Mouse (Mus musculus) gastrocnemius, adult 18-20 months (tissue): Measurements from ENCODE around the gene Ctsa. TPM values are rescaled to one million over a fixed set of nuclear protein-coding genes. Genes with fewer than 3 reads are reported as not detected.

Experiments
- DNase-seq: peaks from one replicate; pipeline ENCODE4 v3.0.0; 2021; ENCODE audit warnings: low spot score
- total RNA-seq, 2 experiments: library from RNA; stranded (reverse); gene quantifications; 2 replicates each; pipeline ENCODE4 v1.2.3; 2021

The Ctsa gene
- total RNA-seq, 2 experiments from 2014 or later, result 51.3 to 55.9 TPM

DNA sequence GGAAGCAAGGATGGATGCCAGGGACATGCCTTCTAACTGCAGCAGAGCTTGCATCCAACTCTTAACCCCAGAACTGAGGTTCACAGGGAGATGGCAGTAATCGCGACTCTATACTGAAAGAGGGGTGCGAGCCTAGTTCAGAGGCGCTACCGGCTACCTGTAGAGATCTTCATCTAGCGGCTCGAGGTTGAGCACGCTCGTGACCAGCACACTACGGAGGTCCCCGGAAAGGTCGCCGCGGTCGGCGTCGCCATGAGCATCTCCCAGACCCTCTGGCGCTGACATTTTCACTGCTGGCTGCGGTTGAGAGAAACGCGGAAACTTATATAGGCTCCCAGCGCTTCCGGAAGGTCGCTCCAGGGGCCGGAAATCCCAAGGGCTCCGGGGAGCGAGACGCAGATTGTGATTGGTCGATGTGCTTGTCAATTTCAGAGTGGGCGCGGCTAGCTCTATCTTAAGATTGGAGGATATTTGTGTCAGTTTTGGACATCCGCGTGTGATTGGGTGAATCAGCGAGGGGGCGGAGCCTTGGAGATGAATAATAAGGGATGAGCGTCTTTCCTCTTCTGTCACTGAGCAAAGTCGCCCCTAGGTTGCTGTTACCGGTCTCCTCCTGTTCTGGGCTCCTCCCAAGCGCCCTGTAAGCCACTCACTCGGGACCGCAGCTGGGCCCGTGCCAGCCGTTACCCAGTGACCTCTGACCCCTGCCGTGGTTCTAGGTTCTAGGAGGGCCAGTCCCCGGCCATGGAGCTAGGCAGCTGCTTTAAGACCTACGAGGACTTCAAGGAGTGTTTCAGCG, 27.9 kb upstream of the Ctsa start, which contains the start of the genes Acot8 and Zswim3:
TSS of gene Acot8 (minus strand) at position 350 of the 799 bp plus-strand sequence.
TSS of gene Zswim3 (plus strand) at position 566 of the 799 bp plus-strand sequence.
- DNase-seq, result peak; percentile 99

DNA sequence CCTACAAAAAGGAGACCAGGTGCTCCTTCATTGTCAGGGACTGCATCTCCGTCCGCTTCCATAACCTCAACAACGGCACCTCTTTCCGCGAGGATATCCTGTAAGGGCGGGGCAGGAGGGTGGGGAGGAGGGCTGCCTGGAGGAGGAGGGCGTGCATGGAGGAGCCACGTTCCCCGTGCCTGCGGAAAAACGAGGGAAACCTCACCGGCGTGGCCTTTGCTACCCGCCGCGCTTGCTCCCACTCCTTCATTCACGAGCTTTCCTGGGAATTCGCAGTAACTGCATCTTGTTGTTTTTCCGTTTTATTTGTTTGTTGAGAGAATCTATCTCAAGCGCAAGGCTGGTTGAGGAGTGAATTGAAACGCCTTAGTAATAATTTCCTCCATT, 27.3 kb upstream of the Ctsa start:
- DNase-seq, result no peak

DNA sequence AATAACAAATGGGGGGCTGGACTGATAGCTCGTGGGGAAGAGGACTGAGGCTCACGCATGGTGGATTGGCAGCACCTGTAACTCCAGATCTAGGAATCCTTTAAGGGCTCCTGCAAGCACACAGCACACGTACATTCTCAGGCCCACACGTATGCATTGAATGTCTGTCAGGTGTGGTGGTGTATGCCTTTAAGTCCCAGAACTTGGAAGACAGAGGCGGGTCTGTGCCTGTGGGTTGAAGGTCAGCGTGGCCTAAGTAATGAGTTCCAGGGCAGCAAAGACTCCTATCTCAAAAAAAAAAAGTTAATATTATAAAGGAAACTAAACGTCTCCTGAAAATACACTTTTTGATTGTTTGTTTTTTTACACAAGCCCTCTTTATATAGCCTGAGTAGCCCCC, 26.1 kb upstream of the Ctsa start:
- DNase-seq, result no peak

DNA sequence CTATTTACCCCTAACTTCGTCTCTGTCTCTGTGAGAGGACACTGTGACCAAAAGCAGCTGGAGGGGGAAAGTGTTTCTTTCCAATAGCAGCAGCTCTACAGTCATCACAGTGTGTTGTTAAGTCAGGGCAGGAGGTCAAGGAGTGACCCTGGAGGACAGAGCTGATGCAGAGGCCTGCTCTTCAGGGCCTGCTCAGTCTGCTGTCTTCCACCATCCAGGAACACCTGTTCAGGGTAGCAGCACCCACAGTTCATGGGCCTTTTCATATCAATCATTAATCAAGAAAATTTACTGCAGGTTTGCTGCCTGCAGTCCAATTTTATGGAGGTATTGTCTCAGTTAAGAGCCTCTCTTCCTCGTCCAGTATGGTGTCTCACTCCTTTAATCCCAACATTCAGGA, 19.1 kb upstream of the Ctsa start:
- DNase-seq, result no peak

DNA sequence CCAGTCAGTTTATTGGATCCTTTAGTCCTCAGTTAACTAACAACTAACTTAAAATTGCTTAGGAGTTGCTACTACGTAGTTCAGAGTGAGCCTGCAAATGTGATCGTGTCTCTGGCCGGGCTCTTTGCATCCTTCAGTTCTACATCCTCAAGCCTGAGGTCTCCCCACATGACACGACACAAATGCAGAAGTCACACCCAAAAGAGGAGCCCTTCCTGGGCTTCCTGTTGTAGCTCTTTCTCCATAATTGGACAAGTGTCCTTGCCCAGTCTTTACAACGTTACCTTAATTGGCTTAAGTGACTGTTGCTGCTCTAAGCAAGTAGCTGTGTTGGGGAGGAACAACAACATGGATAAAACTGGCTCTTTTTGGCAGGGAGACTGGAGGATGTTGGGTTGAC, 17.3 kb upstream of the Ctsa start:
- no peak for DNase-seq

DNA sequence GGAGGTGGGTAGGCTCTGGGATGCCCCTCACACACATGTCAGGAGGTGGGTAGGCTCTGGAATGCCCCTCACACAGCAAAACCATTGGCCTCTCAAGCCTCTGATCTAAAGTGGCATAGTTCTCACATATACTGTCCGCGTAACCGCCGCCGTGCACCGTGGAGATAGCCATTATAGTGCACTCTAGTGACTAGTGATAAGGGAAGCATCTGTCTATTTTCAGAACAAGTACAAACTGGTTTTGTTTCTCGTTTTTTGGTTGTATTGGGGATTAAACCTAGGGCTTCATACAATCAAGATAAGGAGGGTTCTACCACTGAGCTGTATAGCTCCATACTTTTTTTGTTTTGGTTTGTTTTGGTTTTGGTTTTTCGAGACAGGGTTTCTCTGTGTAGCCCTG, 16.9 kb upstream of the Ctsa start:
- no peak for DNase-seq

DNA sequence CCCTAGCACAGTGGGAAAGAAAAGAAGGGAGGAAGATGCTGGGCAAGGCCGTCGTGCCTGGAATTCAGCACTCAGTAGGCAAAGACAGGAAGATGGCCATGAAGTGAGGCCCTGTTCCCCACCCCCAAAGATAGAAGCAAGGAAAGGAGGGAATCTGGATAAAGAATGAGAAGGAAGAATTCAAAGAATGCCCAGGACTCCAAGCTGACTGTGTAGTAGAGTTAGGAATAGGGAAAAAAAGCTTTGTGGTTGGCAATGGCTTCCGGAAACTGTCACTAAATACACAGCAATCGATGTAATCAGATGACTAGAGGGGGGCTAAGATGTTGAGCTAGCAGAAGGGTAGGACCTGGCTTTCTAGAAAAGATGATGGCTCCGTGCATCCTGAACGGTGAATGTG, 15.5 kb upstream of the Ctsa start:
- no peak for DNase-seq

DNA sequence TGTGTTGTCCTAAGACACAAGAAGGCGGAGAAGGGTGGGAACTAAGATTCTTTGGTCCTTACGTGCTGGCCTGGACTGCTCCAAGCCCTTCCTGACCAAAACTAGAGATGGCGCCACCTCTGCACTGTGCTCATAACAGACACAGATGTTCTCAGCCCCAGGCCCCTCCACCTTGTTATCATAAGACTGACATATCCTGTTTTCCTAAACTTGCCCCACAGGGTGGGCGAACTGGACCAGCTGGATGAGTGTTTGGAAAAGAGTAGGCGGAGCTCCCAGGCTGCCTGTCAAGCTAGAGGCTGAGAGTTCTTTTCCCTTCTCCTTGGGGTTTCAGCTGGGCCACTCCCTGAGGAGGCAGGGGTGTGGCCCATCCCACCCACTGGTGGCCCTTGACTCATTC, 15.0 kb upstream of the Ctsa start:
- no peak for DNase-seq

DNA sequence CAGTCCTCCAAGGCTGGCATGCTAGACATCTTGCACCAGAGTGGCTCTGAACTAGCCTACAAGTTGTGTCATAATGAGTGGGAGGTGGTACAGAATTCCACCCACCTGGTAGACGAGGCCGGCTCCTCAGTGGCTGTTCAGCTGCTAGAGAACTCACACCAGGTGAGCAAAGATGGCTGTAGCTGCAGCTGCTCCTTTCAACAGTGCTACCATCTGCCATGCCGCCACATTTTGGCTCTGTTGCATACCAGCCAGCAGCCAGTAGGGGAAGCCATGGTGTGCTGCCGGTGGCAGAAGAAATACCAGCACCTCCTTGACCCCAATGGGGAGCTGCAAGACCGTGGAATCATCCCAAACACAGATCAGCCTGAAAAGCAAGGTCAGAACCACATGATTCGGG, 11.6 kb upstream of the Ctsa start:
- DNase-seq, result no peak

DNA sequence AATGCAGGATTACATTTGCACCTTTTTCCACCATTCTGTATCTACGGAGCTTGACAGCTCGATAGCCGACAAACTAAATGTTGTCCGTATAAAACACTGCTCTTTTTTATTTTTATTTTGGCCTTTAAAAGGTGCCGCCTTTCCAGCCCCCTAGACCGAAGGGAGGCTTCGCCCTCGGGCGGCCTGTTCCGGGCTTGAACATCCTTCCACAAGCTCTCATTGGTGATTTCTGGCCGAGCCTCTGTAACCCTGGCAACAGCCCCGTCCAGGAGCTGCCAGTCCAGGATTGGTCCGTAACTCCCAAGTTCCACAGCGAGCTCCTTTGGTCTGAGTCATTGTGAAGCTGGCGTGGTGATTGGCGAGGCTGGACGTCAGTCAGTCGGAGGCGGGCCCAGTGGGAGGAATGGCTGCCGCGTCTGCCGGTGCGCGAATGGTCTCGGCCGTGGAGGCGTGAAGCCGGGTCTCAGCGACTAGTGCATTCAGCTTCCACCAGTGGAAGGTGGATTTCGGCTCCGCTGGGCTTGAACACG, 10.0 kb upstream of the Ctsa start, which contains the start of gene Zswim1:
TSS of gene Zswim1 (plus strand) at position 51 of the 530 bp plus-strand sequence.
- peak; percentile 100 for DNase-seq

DNA sequence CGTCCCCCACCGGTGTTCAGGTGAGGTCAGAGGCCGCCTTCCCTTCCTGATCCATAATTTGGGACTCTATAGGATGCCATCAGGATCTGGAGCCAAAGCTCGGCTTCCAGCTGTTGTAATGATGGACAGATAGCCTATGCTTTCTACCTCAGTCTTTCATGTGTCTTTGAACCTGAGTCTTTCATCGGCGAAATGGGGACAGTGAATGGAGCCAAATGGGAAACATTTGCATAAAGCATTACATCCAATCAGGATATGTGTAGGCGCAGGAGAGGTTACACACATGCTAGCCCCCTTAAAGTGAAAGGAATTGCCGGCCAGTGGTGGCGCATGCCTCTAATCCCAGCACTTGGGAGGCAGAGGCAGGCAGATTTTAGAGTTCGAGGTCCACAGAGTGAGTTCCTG, 9.5 kb upstream of the Ctsa start:
- no peak for DNase-seq

DNA sequence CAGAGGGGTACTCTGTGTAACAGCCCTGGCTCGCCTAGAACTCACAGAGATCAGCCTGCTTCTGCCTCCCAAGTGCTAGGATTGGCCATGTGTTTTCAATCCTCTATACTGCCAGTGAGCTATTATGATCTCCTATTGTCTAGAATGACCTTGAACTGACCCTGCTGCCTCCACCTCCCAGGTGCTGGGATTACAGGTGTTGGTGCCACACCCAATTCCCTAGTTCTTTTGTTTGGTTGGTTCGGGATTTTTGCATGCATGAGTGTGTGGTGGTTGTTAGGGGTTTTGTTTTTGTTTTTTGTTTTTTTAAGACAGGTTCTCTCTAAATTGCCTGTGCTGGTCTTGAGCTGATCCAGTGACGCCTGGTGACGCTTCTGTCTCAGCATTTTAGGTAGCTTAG, 8.7 kb upstream of the Ctsa start:
- DNase-seq, result no peak

DNA sequence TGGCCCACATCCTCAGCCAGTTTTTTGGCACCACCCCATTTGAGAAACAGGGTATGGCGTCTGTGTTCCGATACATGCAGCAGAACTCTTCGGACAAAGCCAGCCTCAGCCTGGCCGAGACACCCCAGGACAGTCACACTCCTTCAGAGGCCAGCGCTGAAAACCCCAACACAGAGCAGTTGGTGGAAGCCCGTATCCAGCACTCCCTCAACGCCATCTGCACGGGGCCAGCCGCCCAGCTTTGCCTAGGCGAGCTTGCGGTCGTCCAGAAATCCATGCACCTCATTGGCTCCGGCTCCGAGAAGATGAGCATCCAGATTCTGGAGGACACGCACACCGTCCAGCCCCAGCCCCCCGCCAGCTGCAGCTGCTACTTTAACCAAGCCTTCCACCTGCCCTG, 7.2 kb upstream of the Ctsa start:
- DNase-seq, result no peak

DNA sequence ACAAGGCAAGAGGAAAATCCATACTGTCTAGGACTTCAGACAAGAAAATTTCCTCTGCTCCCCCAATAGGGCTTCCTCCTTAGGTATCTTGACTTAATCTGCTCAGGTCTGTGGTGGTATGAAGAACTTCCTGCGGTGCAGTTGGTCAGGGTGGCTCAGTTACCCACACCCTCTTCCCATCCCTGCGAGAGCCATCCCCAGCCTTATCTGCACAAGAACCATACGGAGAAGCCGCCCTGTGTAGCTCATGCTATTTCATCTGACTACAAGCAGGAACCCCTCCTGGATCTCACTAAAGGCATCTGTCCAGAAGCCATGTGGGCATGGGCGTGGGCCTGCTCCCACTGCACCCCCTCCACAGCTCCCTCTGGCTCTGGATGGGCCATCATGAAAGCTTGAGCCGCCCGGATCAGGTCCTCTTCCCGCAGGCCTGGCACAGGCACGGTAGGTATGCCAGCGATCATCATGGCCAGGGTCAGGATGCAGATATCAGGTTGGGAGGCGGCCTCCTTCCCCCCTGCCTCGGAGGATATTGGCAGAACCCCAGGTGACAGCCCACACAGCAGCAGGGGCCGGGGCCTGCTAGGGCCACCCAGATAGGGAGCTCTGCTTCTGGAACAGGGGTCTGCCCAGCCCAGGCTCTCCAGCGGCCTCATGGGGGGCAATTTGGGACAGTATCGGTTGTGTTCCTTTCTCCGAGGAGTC, 5.4 kb upstream of the Ctsa start:
- no peak for DNase-seq

DNA sequence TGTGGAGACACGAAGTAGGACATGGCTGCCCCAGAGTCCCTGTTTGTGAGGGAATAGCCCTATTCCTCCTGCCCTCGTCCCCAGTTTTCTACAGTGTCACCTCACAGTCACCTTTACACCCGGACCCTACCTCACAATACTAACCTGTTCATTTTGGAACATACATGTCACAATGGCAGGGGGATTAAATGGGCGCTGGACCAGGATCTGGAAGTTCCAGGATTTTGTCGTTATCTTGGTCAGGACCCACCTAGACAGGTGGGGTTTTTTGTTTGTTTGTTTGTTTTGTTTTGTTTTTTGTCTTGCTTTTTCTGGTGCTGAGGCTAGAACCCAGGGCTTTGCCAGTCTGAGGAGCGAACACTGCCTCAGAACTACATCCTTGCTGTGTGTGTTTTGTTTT, 4.2 kb upstream of the Ctsa start, which contains the start of gene Spata25:
TSS of gene Spata25 (minus strand) at position 101 of the 400 bp plus-strand sequence.
- DNase-seq, result no peak

DNA sequence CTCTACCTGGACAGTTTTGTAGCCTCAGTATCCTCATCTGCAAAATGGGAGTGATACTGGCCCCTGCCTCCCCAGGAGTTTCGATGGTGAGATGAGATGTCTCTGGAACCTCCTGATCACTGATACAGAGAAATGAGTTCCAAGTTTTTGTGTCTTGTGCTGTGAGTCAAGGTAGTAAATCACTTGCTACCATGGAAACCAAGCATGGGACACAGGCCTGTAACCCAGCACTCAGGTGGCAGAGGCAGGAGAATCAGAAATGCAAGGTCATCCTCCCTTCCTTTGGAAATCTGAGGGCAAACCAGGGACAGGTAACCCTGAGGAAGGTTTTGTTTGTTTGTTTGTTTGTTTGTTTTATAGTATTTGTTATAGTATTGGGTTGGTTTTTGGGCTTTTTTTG, 3.6 kb upstream of the Ctsa start:
- no peak for DNase-seq

DNA sequence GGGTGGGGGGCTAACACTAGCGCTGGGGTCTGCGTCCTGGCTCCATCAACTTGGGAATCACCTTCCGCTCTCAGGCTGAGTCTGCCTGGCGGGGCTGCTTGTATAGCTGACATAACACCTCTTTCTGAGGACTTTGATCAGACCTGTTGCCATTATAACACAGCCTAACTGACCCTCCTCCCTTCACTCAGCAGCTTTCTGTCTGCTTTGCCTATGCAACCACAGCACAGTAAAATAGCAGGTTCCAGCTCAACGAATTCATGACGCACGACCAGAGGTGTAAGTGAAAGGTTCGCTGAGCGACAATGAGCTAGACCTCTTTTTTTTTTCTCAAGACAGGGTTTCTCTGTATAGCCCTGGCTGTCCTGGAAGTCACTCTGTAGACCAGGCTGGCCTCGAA, 1.6 kb upstream of the Ctsa start:
- DNase-seq, result no peak

DNA sequence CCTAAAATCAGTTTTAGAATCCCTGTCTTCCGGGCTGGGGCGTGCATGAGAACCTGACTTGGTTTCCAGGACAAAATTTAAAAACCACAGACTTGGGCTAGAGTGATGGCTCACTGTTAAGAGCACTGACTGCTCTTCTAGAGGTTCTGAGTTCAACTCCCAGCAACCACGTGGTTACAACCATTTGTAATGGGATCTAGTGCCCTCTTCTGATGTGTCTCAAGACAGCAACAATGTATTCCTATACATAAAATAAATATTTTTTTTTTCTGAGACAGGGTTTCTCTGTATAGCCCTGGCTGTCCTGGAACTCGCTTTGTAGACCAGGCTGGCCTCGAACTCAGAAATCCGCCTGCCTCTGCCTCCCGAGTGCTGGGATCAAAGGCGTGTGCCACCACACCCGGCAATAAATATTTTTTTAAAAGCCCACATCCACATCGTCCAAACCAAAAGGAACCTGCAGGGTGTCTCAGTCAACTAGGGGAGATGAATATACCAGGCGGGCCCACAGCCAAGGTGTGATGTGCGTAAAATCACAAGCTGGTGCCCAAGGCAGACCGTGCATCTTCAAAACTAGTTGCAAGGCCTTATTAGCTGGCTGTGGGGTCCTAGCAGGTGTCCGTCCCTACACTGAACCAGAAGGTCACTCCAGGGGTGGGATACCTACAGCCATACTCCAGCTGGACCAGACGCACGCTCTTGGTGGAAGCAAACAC, 483 bp upstream of the Ctsa start:
- peak; percentile 10 for DNase-seq

DNA sequence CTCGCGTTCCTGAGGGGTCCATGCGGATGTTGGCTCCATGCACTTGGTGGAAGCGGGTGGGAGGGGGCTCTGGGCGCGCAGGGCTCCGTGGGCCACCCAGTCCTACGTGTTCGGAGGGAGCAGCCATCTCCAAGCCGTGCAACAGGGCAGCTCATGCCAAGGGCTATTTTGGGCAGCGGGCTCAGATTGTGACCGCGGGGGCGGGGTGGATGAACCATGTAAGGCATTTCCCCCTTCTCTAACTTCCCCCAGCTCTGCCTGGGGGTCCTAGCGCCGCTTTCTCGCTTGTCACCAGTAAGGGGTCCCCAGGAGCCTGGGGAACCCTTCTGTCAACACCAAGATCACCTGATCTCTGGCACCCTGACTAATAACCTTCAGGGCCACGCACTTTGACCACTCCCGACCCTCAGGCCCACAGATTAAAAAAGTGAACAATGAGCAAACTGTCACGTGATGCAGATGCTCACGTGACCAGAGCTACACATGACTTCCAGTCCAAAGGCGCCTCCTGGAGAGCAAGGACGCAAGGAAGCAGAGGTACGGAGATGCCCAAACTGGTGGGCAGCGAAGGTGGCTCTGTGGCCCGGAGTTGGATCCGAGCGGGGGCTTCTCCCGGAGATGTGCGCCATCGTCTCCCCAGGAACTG, 764 bp downstream of the Ctsa start, which contains the start of gene Neurl2:
TSS of gene Neurl2 (minus strand) at position 143 of the 646 bp plus-strand sequence.
- DNase-seq, result peak; percentile 91

DNA sequence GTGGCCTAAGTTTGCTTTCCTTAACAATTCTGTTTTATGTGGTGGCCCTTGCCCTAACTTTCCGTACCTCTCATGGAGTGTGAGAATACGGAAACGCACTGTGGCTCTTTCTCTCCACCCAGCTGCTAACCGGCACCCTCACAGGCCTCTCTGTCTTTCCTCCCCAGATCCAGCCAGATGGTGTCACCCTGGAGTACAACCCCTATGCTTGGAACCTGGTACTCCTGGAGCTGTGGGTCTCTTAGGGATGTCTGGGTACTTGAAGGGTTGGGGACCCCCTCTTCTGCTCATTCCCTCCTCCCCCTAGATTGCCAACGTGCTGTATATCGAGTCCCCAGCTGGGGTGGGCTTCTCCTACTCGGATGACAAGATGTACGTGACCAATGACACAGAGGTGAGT, 1.9 kb downstream of the Ctsa start:
- DNase-seq, result peak; percentile 13

DNA sequence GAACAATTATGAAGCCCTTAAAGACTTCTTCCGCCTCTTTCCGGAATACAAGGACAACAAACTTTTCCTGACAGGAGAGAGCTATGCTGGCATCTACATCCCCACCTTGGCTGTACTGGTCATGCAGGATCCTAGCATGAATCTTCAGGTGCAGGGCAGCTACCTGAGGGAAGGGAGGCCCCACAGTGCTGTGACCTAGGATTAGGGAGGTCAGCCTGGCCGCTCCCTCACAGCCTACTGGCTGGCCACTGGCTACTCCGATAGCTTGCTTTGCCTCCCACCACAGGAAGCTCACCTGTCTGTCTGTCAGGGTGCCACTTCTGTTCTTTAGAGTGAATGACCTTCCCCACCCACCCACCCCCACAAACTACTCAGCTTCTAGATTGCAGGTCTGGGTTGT, 2.5 kb downstream of the Ctsa start:
- no peak for DNase-seq
